Mouse (Mus musculus): Measurements from ENCODE around the gene Shkbp1.
A peak's percentile ranks its signal among the peaks of the same experiment; 100 is the strongest.

DNA sequence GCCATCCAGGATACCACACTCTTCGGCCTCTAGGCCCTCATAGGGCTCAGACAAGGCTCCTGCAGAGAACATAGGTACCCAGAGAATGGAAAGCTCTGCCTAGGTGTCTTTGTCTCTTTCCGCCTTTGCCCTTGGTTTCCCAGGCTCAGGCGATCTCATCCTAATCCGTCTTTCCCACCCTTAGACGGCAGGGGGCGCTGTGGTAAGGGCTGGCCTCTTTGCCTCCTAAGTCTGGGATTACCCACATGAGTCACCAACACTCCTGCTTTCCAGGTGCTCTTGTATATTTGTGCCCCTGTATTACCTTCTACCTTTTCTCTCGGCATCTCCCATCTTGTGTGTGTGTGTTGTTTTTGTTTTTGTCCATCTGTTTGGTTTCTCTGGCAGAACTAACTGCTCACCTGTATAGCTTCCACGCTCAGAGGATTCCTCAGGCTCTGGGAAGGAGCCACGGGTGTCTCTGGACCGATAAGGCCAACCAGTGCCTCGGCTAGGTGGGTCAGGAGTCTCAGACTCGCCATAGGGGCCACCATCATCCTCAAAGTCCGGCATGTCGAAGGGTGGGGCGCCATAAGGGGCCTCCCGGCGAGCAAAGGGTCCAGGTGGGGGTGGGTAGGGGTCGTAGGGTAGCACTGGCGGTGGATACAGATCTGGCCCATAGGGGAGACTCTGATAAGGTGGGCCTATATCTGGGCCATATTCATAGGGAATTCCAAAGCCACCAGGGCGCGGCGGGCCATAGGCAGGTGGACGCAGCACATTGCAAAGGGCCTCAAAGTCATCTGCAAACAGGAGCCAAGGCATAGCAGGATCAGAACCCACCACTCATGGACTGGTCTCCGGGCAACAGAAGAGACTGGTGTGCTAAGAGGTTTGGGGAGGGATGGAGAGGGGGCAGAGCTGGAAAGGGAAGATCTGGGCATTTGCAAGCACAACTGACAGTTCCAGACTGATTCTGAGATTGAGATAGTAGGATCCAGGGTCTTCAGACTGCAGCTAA is 49.4 kb downstream of the Shkbp1 start:
- no peak for TF ChIP-seq POLR2A (IDR thresholded peaks at IDR 0.05; ENCODE audit: low read depth, low read length)
- peak; percentile 55; the same call in 1 of the 2 replicates for TF ChIP-seq CTCF (IDR thresholded peaks at IDR 0.05; ENCODE audit: borderline replicate concordance, insufficient read depth, low read length)
